Mouse (Mus musculus) hindbrain, embryonic 15.5 days (tissue): ENCODE measurements at regions not wholly inside any gene's neighbourhood (a gene's known extent, or its start where the extent isn't known, plus 50 kb on each side); places are given as distances from the start of the nearest gene placed in this dataset.

Source experiments
- ATAC-seq: fragments of 200-750 bp; cut with Nextera tagmentation; 2 replicates; pipeline ENCODE4 v1.8.0; 2017; ENCODE audit warnings: low read depth, moderate number of reproducible peaks, moderate TSS enrichment; ENCODE audit not compliant: low FRiP score
- H3K27ac ChIP-seq: fragments of 300-500 bp; sonication (generic); replicated peaks from 2 replicates; pipeline ENCODE4 v1.5.1; 2015; ENCODE audit warnings: mild to moderate bottlenecking, inconsistent platforms
- H3K27me3 ChIP-seq: fragments of 300-500 bp; sonication (generic); 2 replicates; pipeline ENCODE4 v1.6.1; 2015; ENCODE audit warnings: control low read depth, inconsistent platforms
- H3K36me3 ChIP-seq: fragments of 300-500 bp; sonication (generic); 2 replicates; pipeline ENCODE4 v1.6.1; 2015; ENCODE audit warnings: control low read depth, inconsistent platforms
- H3K4me1 ChIP-seq: fragments of 300-500 bp; sonication (generic); replicated peaks from 2 replicates; pipeline ENCODE4 v1.6.1; 2015; ENCODE audit warnings: control low read depth, inconsistent platforms
- H3K4me2 ChIP-seq: fragments of 300-500 bp; sonication (generic); 2 replicates; pipeline ENCODE4 v1.6.1; 2015; ENCODE audit warnings: moderate library complexity, mild to moderate bottlenecking, inconsistent platforms
- H3K4me3 ChIP-seq: fragments of 300-500 bp; sonication (generic); 2 replicates; pipeline ENCODE4 v1.5.1; 2015; ENCODE audit warnings: mild to moderate bottlenecking, inconsistent platforms
- H3K9ac ChIP-seq: fragments of 300-500 bp; sonication (generic); 2 replicates; pipeline ENCODE4 v1.6.1; 2015; ENCODE audit warnings: inconsistent platforms
- H3K9me3 ChIP-seq: fragments of 300-500 bp; sonication (generic); 2 replicates; pipeline ENCODE4 v1.6.1; 2016; ENCODE audit warnings: control low read depth, inconsistent platforms
- WGBS: fragments of 180-500 bp; shearing (Covaris S2); methylation state at CpG from one replicate; pipeline ENCODE4 v1.1.7; 2015; 5-methylcytosine and 5-hydroxymethylcytosine counted together

GRCm38 (mm10) chr14:67545036-67545435 is 1536.0 kb upstream of the Gulo start:
- peaks cover 4% of the 10 kb centered on the region for H3K9me3 ChIP-seq
- H3K9ac ChIP-seq = no peak overlapping the region
- no peaks in the 10 kb centered on the region for H3K36me3 ChIP-seq
- H3K27me3 ChIP-seq = no peaks in the 10 kb centered on the region
- no peak overlapping the region for H3K4me2 ChIP-seq
- H3K4me3 ChIP-seq = no peak overlapping the region
- no peak for ATAC-seq
- WGBS = 79% methylated on average over 5 of the region's 5 CpGs
- H3K27ac ChIP-seq = no peak overlapping the region
- H3K4me1 ChIP-seq = peaks cover 6% of the 10 kb centered on the region

GRCm38 (mm10) chr14:67541271-67541711 is 1532.3 kb upstream of the Gulo start:
- peaks cover 18% of the 10 kb centered on the region for H3K4me1 ChIP-seq
- peaks cover 4% of the 10 kb centered on the region for H3K9me3 ChIP-seq
- ATAC-seq = peak; percentile 71
- WGBS = 6% methylated on average over 4 of the region's 4 CpGs
- no peaks in the 10 kb centered on the region for H3K36me3 ChIP-seq
- H3K27ac ChIP-seq = peak overlapping the region; percentile 57
- H3K4me3 ChIP-seq = no peak overlapping the region
- H3K27me3 ChIP-seq = no peaks in the 10 kb centered on the region
- H3K9ac ChIP-seq = no peak overlapping the region
- no peak overlapping the region for H3K4me2 ChIP-seq

- H3K4me3 ChIP-seq = no peak overlapping the region
- WGBS = 83% methylated on average over 9 of the region's 9 CpGs
- H3K9me3 ChIP-seq = no peaks in the 10 kb centered on the region; the same call in 1 of the 2 replicates
- no peak overlapping the region for H3K9ac ChIP-seq
- peaks cover 18% of the 10 kb centered on the region for H3K4me1 ChIP-seq
- no peaks in the 10 kb centered on the region for H3K27me3 ChIP-seq
- H3K4me2 ChIP-seq = no peak overlapping the region
- H3K27ac ChIP-seq = no peak overlapping the region
- ATAC-seq = no peak
- no peaks in the 10 kb centered on the region for H3K36me3 ChIP-seq
Measured at GRCm38 (mm10) chr14:67538696-67539095, 1529.7 kb upstream of the Gulo start.

- Histone ChIP-seq H3K4me2 (no peak overlapping the region), H3K9me3 (no peaks in the 10 kb centered on the region), H3K27ac (peak overlapping the region; percentile 54), H3K36me3 (no peaks in the 10 kb centered on the region), H3K4me3 (no peak overlapping the region), H3K4me1 (peaks cover 18% of the 10 kb centered on the region), H3K27me3 (no peaks in the 10 kb centered on the region), H3K9ac (no peak overlapping the region)
- WGBS = 14% methylated on average over 8 of the region's 8 CpGs
- peak; percentile 85 for ATAC-seq
Measured at GRCm38 (mm10) chr14:67536787-67537659, 1528.0 kb upstream of the Gulo start.

GRCm38 (mm10) chr14:67506729-67507395 is 1497.9 kb upstream of the Gulo start:
- Histone ChIP-seq H3K9ac (no peak overlapping the region), H3K4me2 (no peak overlapping the region), H3K4me3 (no peak overlapping the region), H3K4me1 (no peaks in the 10 kb centered on the region), H3K27ac (no peak overlapping the region), H3K36me3 (no peaks in the 10 kb centered on the region), H3K9me3 (no peaks in the 10 kb centered on the region), H3K27me3 (no peaks in the 10 kb centered on the region)
- WGBS = 44% methylated on average over 12 of the region's 12 CpGs
- ATAC-seq = no peak

- ATAC-seq = no peak
- no peaks in the 10 kb centered on the region for H3K4me1 ChIP-seq
- H3K36me3 ChIP-seq = no peaks in the 10 kb centered on the region
- no peaks in the 10 kb centered on the region for H3K9me3 ChIP-seq
- 93% methylated on average over 10 of the region's 10 CpGs for WGBS
- H3K9ac ChIP-seq = no peak overlapping the region
- H3K27ac ChIP-seq = no peak overlapping the region
- no peak overlapping the region for H3K4me3 ChIP-seq
- H3K27me3 ChIP-seq = no peaks in the 10 kb centered on the region
- no peak overlapping the region for H3K4me2 ChIP-seq
Measured at GRCm38 (mm10) chr14:67492086-67492485, 1483.1 kb upstream of the Gulo start.

GRCm38 (mm10) chr14:67486676-67487075 is 1477.7 kb upstream of the Gulo start:
- Histone ChIP-seq H3K27me3 (no peaks in the 10 kb centered on the region), H3K36me3 (no peaks in the 10 kb centered on the region), H3K9me3 (no peaks in the 10 kb centered on the region), H3K9ac (no peak overlapping the region), H3K4me2 (no peak overlapping the region), H3K4me1 (no peaks in the 10 kb centered on the region), H3K27ac (no peak overlapping the region), H3K4me3 (no peak overlapping the region)
- ATAC-seq = no peak
- 21% methylated on average over 10 of the region's 10 CpGs for WGBS

- Histone ChIP-seq H3K27ac (no peak overlapping the region), H3K4me1 (no peaks in the 10 kb centered on the region), H3K27me3 (no peaks in the 10 kb centered on the region), H3K4me2 (no peak overlapping the region), H3K4me3 (no peak overlapping the region), H3K36me3 (no peaks in the 10 kb centered on the region), H3K9ac (no peak overlapping the region), H3K9me3 (no peaks in the 10 kb centered on the region)
- ATAC-seq = no peak
- 91% methylated on average over 4 of the region's 4 CpGs for WGBS
Measured at GRCm38 (mm10) chr14:67485449-67485800, 1476.4 kb upstream of the Gulo start.

GRCm38 (mm10) chr14:67484533-67485448 is 1475.8 kb upstream of the Gulo start:
- Histone ChIP-seq H3K27ac (no peak overlapping the region), H3K36me3 (no peaks in the 10 kb centered on the region), H3K4me2 (no peak overlapping the region), H3K9ac (no peak overlapping the region), H3K9me3 (no peaks in the 10 kb centered on the region), H3K27me3 (no peaks in the 10 kb centered on the region), H3K4me1 (no peaks in the 10 kb centered on the region), H3K4me3 (no peak overlapping the region)
- no peak for ATAC-seq
- 61% methylated on average over 19 of the region's 19 CpGs for WGBS
